Mouse (Mus musculus): Measurements from ENCODE around the gene Cat. TPM values are rescaled to one million over a fixed set of nuclear protein-coding genes. Genes with fewer than 3 reads are reported as not detected.

Gene Cat
- polyA plus RNA-seq, 1 experiment, result 16.3 TPM

- no peaks in the 10 kb centered on the region for H3K36me3 ChIP-seq (ENCODE audit: control insufficient read depth, insufficient read depth)
- H3K79me2 ChIP-seq (ENCODE audit: control insufficient read depth, insufficient read depth), result no peaks in the 10 kb centered on the region
- H3K4me2 ChIP-seq (ENCODE audit: low read depth), result no peak overlapping the region
- H3K27me3 ChIP-seq (ENCODE audit: control insufficient read depth, insufficient read depth, insufficient read length), result no peaks in the 10 kb centered on the region
- no peak for TF ChIP-seq TCF12 (IDR thresholded peaks at IDR 0.05; ENCODE audit: insufficient read depth, poor library complexity, severe bottlenecking)
- TF ChIP-seq TCF3 (IDR thresholded peaks at IDR 0.05; ENCODE audit: insufficient read length, low read depth), result no peak
- no peak for TF ChIP-seq MAX (IDR thresholded peaks at IDR 0.05; ENCODE audit: low read depth)
- no peak for TF ChIP-seq CEBPB (IDR thresholded peaks at IDR 0.05; ENCODE audit: insufficient read depth, poor library complexity, severe bottlenecking)
- no peak for TF ChIP-seq SRF (IDR thresholded peaks at IDR 0.05; ENCODE audit: control insufficient read depth, insufficient read length, low read depth)
- no peak for TF ChIP-seq POLR2A (IDR thresholded peaks at IDR 0.05; ENCODE audit: insufficient read length, low read depth)
- no peak for TF ChIP-seq USF1 (IDR thresholded peaks at IDR 0.05; ENCODE audit: low read depth)
- H3ac ChIP-seq (ENCODE audit: control insufficient read depth, insufficient read length), result no peak overlapping the region
- no peak overlapping the region for H3K4me3 ChIP-seq
Measured at GRCm38 (mm10) chr2:103457048-103457447, 27.9 kb downstream of the Cat start.

GRCm38 (mm10) chr2:103456646-103457045 lies 28.3 kb downstream of the Cat start:
- H3K27me3 ChIP-seq (ENCODE audit: control insufficient read depth, insufficient read depth, insufficient read length), result no peaks in the 10 kb centered on the region
- H3ac ChIP-seq (ENCODE audit: control insufficient read depth, insufficient read length), result no peak overlapping the region
- H3K79me2 ChIP-seq (ENCODE audit: control insufficient read depth, insufficient read depth), result no peaks in the 10 kb centered on the region
- H3K36me3 ChIP-seq (ENCODE audit: control insufficient read depth, insufficient read depth), result no peaks in the 10 kb centered on the region
- H3K4me3 ChIP-seq, result no peak overlapping the region
- TF ChIP-seq TCF12 (IDR thresholded peaks at IDR 0.05; ENCODE audit: insufficient read depth, poor library complexity, severe bottlenecking) (no peak), REST (IDR thresholded peaks at IDR 0.05; ENCODE audit: insufficient read depth, insufficient read length) (no peak), MYOG (IDR thresholded peaks at IDR 0.05; ENCODE audit: control insufficient read depth in 1 of 3, insufficient read depth in 1 of 3, insufficient read length in 2 of 3, low read depth in 2 of 3) (no peak), POLR2AphosphoS2 (IDR thresholded peaks at IDR 0.05; ENCODE audit: insufficient read length, low read depth) (no peak), POLR2A (IDR thresholded peaks at IDR 0.05; ENCODE audit: insufficient read length, low read depth) (no peak), E2F4 (IDR thresholded peaks at IDR 0.05; ENCODE audit: insufficient read depth) (no peak), CEBPB (IDR thresholded peaks at IDR 0.05; ENCODE audit: insufficient read depth, poor library complexity, severe bottlenecking) (no peak), USF1 (IDR thresholded peaks at IDR 0.05; ENCODE audit: low read depth) (no peak), MYOD1 (IDR thresholded peaks at IDR 0.05; ENCODE audit: control insufficient read depth in 1 of 3, insufficient read length in 2 of 3, low read depth in 2 of 3) (no peak), SRF (IDR thresholded peaks at IDR 0.05; ENCODE audit: control insufficient read depth, insufficient read length, low read depth) (no peak), MAX (IDR thresholded peaks at IDR 0.05; ENCODE audit: low read depth) (no peak), TCF3 (IDR thresholded peaks at IDR 0.05; ENCODE audit: insufficient read length, low read depth) (no peak)
- no peak overlapping the region for H3K4me2 ChIP-seq (ENCODE audit: low read depth)

- H3K4me3 ChIP-seq, result no peak overlapping the region
- no peaks in the 10 kb centered on the region for H3K36me3 ChIP-seq (ENCODE audit: control insufficient read depth, insufficient read depth)
- H3K27me3 ChIP-seq (ENCODE audit: control insufficient read depth, insufficient read depth, insufficient read length), result no peaks in the 10 kb centered on the region
- no peak overlapping the region for H3ac ChIP-seq (ENCODE audit: control insufficient read depth, insufficient read length)
- TF ChIP-seq E2F4 (IDR thresholded peaks at IDR 0.05; ENCODE audit: insufficient read depth) (no peak), TCF12 (IDR thresholded peaks at IDR 0.05; ENCODE audit: insufficient read depth, poor library complexity, severe bottlenecking) (no peak), TCF3 (IDR thresholded peaks at IDR 0.05; ENCODE audit: insufficient read length, low read depth) (no peak), MYOG (IDR thresholded peaks at IDR 0.05; ENCODE audit: control insufficient read depth in 1 of 3, insufficient read depth in 1 of 3, insufficient read length in 2 of 3, low read depth in 2 of 3) (no peak), CEBPB (IDR thresholded peaks at IDR 0.05; ENCODE audit: insufficient read depth, poor library complexity, severe bottlenecking) (no peak), POLR2AphosphoS2 (IDR thresholded peaks at IDR 0.05; ENCODE audit: insufficient read length, low read depth) (no peak), MAX (IDR thresholded peaks at IDR 0.05; ENCODE audit: low read depth) (no peak), SRF (IDR thresholded peaks at IDR 0.05; ENCODE audit: control insufficient read depth, insufficient read length, low read depth) (no peak), MYOD1 (IDR thresholded peaks at IDR 0.05; ENCODE audit: control insufficient read depth in 1 of 3, insufficient read length in 2 of 3, low read depth in 2 of 3) (no peak), REST (IDR thresholded peaks at IDR 0.05; ENCODE audit: insufficient read depth, insufficient read length) (no peak), POLR2A (IDR thresholded peaks at IDR 0.05; ENCODE audit: insufficient read length, low read depth) (no peak), USF1 (IDR thresholded peaks at IDR 0.05; ENCODE audit: low read depth) (no peak)
- H3K79me2 ChIP-seq (ENCODE audit: control insufficient read depth, insufficient read depth), result no peaks in the 10 kb centered on the region
- H3K4me2 ChIP-seq (ENCODE audit: low read depth), result no peak overlapping the region
Measured at GRCm38 (mm10) chr2:103455748-103456147, 29.2 kb downstream of the Cat start.

- Histone ChIP-seq H3K79me2 (ENCODE audit: control insufficient read depth, insufficient read depth) (no peaks in the 10 kb centered on the region), H3K4me2 (ENCODE audit: low read depth) (no peak overlapping the region), H3K36me3 (ENCODE audit: control insufficient read depth, insufficient read depth) (no peaks in the 10 kb centered on the region), H3ac (ENCODE audit: control insufficient read depth, insufficient read length) (no peak overlapping the region), H3K4me3 (no peak overlapping the region), H3K27me3 (ENCODE audit: control insufficient read depth, insufficient read depth, insufficient read length) (no peaks in the 10 kb centered on the region)
- no peak for TF ChIP-seq MAX (IDR thresholded peaks at IDR 0.05; ENCODE audit: low read depth)
- no peak for TF ChIP-seq REST (IDR thresholded peaks at IDR 0.05; ENCODE audit: insufficient read depth, insufficient read length)
- no peak for TF ChIP-seq TCF12 (IDR thresholded peaks at IDR 0.05; ENCODE audit: insufficient read depth, poor library complexity, severe bottlenecking)
- TF ChIP-seq CEBPB (IDR thresholded peaks at IDR 0.05; ENCODE audit: insufficient read depth, poor library complexity, severe bottlenecking), result no peak
- no peak for TF ChIP-seq E2F4 (IDR thresholded peaks at IDR 0.05; ENCODE audit: insufficient read depth)
- no peak for TF ChIP-seq MYOG (IDR thresholded peaks at IDR 0.05; ENCODE audit: control insufficient read depth in 1 of 3, insufficient read depth in 1 of 3, insufficient read length in 2 of 3, low read depth in 2 of 3)
- TF ChIP-seq POLR2A (IDR thresholded peaks at IDR 0.05; ENCODE audit: insufficient read length, low read depth), result no peak
- no peak for TF ChIP-seq TCF3 (IDR thresholded peaks at IDR 0.05; ENCODE audit: insufficient read length, low read depth)
- TF ChIP-seq SRF (IDR thresholded peaks at IDR 0.05; ENCODE audit: control insufficient read depth, insufficient read length, low read depth), result no peak
- no peak for TF ChIP-seq MYOD1 (IDR thresholded peaks at IDR 0.05; ENCODE audit: control insufficient read depth in 1 of 3, insufficient read length in 2 of 3, low read depth in 2 of 3)
- TF ChIP-seq POLR2AphosphoS2 (IDR thresholded peaks at IDR 0.05; ENCODE audit: insufficient read length, low read depth), result no peak
- TF ChIP-seq USF1 (IDR thresholded peaks at IDR 0.05; ENCODE audit: low read depth), result no peak
Measured at GRCm38 (mm10) chr2:103452550-103452949, 32.4 kb downstream of the Cat start.

All from myocyte (in vitro differentiated cells).